Mouse (Mus musculus): Measurements from ENCODE around the gene Dennd1b.

The Dennd1b gene

GRCm38 (mm10) chr1:138963868-138964458 lies 728 bp downstream of the Dennd1b start:
- DNase-seq, result peak; percentile 26

- DNase-seq, result no peak
Observed at GRCm38 (mm10) chr1:138965069-138965468, 1.8 kb downstream of the Dennd1b start.

GRCm38 (mm10) chr1:138965511-138965910 lies 2.3 kb downstream of the Dennd1b start:
- no peak for DNase-seq

GRCm38 (mm10) chr1:138967450-138967849 lies 4.2 kb downstream of the Dennd1b start:
- DNase-seq, result no peak

- DNase-seq, result no peak
Observed at GRCm38 (mm10) chr1:138970053-138970452, 6.8 kb downstream of the Dennd1b start.

- no peak for DNase-seq
Observed at GRCm38 (mm10) chr1:138973541-138974224, 10.4 kb downstream of the Dennd1b start.

- no peak for DNase-seq
Observed at GRCm38 (mm10) chr1:138974836-138975235, 11.6 kb downstream of the Dennd1b start.

GRCm38 (mm10) chr1:138975945-138976344 lies 12.7 kb downstream of the Dennd1b start:
- no peak for DNase-seq

- no peak for DNase-seq
Observed at GRCm38 (mm10) chr1:138982203-138982602, 19.0 kb downstream of the Dennd1b start.

- DNase-seq, result no peak
Observed at GRCm38 (mm10) chr1:138982611-138983010, 19.4 kb downstream of the Dennd1b start.

GRCm38 (mm10) chr1:138983064-138983463 lies 19.8 kb downstream of the Dennd1b start:
- no peak for DNase-seq

- peak; percentile 49 for DNase-seq
Observed at GRCm38 (mm10) chr1:138983465-138983864, 20.2 kb downstream of the Dennd1b start.

GRCm38 (mm10) chr1:138984161-138984560 lies 20.9 kb downstream of the Dennd1b start:
- DNase-seq, result no peak

- no peak for DNase-seq
Observed at GRCm38 (mm10) chr1:138992384-138993138, 29.3 kb downstream of the Dennd1b start.

- no peak for DNase-seq
Observed at GRCm38 (mm10) chr1:138995621-138996380, 32.6 kb downstream of the Dennd1b start.

- no peak for DNase-seq
Observed at GRCm38 (mm10) chr1:138996663-138997062, 33.4 kb downstream of the Dennd1b start.

- DNase-seq, result no peak
Observed at GRCm38 (mm10) chr1:139000675-139001379, 37.6 kb downstream of the Dennd1b start.

- no peak for DNase-seq
Observed at GRCm38 (mm10) chr1:139003503-139003902, 40.3 kb downstream of the Dennd1b start.

GRCm38 (mm10) chr1:139006000-139006399 lies 42.8 kb downstream of the Dennd1b start:
- no peak for DNase-seq

GRCm38 (mm10) chr1:139007475-139007874 lies 44.2 kb downstream of the Dennd1b start:
- DNase-seq, result no peak

GRCm38 (mm10) chr1:139015118-139015788 lies 52.0 kb downstream of the Dennd1b start:
- DNase-seq, result no peak

GRCm38 (mm10) chr1:139021298-139021697 lies 58.1 kb downstream of the Dennd1b start:
- DNase-seq, result no peak

All from right cerebral cortex, postnatal 14 days (tissue).